In genomic region chr15:96478006-96478405, GRCm38 (mm10) we compare ENCODE assay signal across 15 mouse cellular contexts.
"Had no signal": no experiment of that assay in that cellular context is flagged by ENCODE, and none has a peak within 500 bp of the region (broad histone marks: within the 10 kb centered on the region; RNA-seq: fewer than 3 reads in every experiment).

No protein-coding gene starts in this region.

- H3K4me2 ChIP-seq: neural tube, embryonic 15.5 days; stomach, embryonic 15.5 days had no signal

- H3K36me3 ChIP-seq: neural tube, embryonic 15.5 days; stomach, embryonic 15.5 days had no signal

- DNase-seq: retina, postnatal 1 day; right cerebral cortex, adult 18-20 months; right cerebral cortex, postnatal 14 days; right cerebral cortex, postnatal 25 days; right cerebral cortex, postnatal 4 days; spleen, adult 18-20 months; thymus, adult 18-20 months; thymus, adult 2 months; thymus, postnatal 14 days; thymus, postnatal 25 days; thymus, postnatal 36 days; thymus, postnatal 4 days had no signal

- H3K9ac ChIP-seq: neural tube, embryonic 15.5 days; stomach, embryonic 15.5 days had no signal

- H3K27me3 ChIP-seq: neural tube, embryonic 15.5 days; stomach, embryonic 15.5 days had no signal

- H3K9me3 ChIP-seq: neural tube, embryonic 15.5 days; stomach, embryonic 15.5 days had no signal

- H3K27ac ChIP-seq: neural tube, embryonic 15.5 days; stomach, embryonic 15.5 days; stomach, postnatal 0 days had no signal

- H3K4me1 ChIP-seq: neural tube, embryonic 15.5 days; stomach, embryonic 15.5 days had no signal

- H3K4me3 ChIP-seq: neural tube, embryonic 15.5 days; stomach, embryonic 15.5 days had no signal
